Mouse (Mus musculus) mouse trophoblast stem cell (cell line): ENCODE measurements around the gene Gm3512.
"Not testable (repeated sequence)": the region's sequence is repeated elsewhere in the genome, so short reads cannot be mapped to it uniquely, and the experiment has no call there.

Source experiments
- in situ Hi-C, 2 experiments: fragments of 300-500 bp; cut with MseI, MboI; formaldehyde crosslinking; loops; 2 replicates in 1 of 2; 3 replicates in 1 of 2; pipeline ENCODE4 v1.15.1; 2025

The Gm3512 gene

DNA sequence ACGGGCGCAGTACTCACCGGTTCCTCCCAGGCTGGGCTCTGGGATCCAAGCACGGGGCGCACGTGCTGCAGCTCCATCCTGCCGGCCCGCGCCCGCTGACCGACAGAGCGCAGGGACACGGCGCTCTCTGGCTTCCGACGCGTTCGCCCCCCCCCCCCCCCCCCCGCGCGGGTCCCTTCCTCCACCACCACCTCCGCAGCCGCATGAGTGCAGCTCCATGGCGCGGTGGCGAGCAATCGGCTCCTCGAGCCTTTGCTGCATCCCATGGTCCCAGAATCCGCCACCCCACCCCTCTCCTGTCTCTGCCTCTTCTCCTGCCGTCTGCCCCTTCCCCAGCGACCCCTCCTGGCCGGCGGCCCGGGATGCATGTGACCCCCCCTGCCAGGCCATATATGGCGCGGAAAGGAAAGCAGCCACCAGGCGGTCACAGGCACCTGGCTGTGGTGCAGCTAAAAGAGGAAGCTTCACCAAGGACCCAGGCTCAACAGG lies at the start of gene Gm3512:
TSS of gene Gm3512 (minus strand) at position 51 of the 489 bp plus-strand sequence.
- in situ Hi-C loops: not testable (repeated sequence)

DNA sequence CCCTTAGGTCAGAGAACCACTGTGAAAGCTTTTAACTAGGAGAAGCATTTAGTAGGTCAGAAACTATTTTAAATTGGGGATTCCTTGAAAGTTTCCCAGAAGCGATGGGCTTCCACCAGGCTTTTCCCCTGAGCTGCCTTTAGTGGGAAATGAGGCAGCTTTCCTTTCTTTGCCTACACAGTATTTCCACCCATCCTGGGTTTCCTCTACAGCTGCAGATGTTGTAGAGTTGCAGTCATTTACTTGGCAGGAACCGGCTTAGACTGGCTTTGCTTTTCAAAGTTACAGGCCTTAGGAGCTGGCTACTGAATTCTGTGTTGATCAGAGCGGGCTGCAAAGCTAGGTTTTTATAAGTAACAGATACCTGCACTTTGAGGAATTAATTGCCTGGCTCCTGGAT lies 25.7 kb upstream of the Gm3512 start:
- in situ Hi-C loops: not testable (repeated sequence)

DNA sequence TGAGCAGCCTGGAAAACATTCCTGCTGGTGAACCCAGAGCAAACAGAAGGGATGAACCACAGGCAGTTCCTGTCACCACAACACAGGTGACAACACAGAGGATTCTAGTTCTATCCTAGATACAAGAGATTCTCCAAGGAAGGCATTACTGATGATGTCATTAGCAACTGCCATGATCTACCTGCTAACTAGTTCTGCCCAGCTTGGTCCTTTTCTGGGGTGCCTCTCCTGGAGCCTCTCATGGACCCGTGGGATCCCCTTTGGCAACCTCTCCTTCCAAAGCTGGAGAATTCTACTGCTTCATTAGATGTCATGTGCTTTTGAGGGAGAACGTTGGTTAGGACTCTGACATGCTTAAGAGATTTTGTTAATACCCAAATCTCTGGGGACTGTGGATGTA lies 20.1 kb upstream of the Gm3512 start, which contains the start of gene Gm16434:
TSS of gene Gm16434 (minus strand) at position 101 of the 400 bp plus-strand sequence.
- in situ Hi-C loops: not testable (repeated sequence)

DNA sequence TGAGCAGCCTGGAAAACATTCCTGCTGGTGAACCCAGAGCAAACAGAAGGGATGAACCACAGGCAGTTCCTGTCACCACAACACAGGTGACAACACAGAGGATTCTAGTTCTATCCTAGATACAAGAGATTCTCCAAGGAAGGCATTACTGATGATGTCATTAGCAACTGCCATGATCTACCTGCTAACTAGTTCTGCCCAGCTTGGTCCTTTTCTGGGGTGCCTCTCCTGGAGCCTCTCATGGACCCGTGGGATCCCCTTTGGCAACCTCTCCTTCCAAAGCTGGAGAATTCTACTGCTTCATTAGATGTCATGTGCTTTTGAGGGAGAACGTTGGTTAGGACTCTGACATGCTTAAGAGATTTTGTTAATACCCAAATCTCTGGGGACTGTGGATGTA lies 49.0 kb downstream of the Gm3512 start, which contains the start of gene Gm6676:
TSS of gene Gm6676 (minus strand) at position 101 of the 400 bp plus-strand sequence.
- in situ Hi-C loops: not testable (repeated sequence)

DNA sequence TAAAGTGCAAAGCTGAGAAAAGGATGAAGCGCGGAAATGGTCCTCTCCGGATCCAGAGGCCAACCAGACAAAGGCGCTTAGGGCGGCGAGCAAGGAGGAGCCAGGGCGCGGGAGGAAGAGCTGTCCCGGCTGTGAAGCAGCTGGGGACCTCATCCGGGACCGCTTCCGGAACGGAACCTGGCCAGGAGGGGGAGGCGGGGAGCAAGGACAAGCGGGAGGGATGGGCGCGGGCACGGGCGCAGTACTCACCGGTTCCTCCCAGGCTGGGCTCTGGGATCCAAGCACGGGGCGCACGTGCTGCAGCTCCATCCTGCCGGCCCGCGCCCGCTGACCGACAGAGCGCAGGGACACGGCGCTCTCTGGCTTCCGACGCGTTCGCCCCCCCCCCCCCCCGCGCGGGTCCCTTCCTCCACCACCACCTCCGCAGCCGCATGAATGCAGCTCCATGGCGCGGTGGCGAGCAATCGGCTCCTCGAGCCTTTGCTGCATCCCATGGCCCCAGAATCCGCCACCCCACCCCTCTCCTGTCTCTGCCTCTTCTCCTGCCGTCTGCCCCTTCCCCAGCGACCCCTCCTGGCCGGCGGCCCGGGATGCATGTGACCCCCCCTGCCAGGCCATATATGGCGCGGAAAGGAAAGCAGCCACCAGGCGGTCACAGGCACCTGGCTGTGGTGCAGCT lies 69.1 kb downstream of the Gm3512 start:
- in situ Hi-C loops: not testable (repeated sequence)
